Mouse (Mus musculus) ovary, adult 10 weeks (tissue): Measurements from ENCODE around the gene Umps. TPM values are rescaled to one million over a fixed set of nuclear protein-coding genes. Genes with fewer than 3 reads are reported as not detected.

Experiments used
- polyA plus RNA-seq: library from polyadenylated mRNA; stranded (reverse); fragments of 350-450 nt; fragmentation: Illumina TruSeq; extraction: RNeasy Lipid Tissue Mini Kit (QIAGEN cat#74804); gene quantifications from one replicate; pipeline ENCODE4 v1.2.3, GENCODE M21; 2014

Gene Umps
- 36.3 TPM for polyA plus RNA-seq

DNA sequence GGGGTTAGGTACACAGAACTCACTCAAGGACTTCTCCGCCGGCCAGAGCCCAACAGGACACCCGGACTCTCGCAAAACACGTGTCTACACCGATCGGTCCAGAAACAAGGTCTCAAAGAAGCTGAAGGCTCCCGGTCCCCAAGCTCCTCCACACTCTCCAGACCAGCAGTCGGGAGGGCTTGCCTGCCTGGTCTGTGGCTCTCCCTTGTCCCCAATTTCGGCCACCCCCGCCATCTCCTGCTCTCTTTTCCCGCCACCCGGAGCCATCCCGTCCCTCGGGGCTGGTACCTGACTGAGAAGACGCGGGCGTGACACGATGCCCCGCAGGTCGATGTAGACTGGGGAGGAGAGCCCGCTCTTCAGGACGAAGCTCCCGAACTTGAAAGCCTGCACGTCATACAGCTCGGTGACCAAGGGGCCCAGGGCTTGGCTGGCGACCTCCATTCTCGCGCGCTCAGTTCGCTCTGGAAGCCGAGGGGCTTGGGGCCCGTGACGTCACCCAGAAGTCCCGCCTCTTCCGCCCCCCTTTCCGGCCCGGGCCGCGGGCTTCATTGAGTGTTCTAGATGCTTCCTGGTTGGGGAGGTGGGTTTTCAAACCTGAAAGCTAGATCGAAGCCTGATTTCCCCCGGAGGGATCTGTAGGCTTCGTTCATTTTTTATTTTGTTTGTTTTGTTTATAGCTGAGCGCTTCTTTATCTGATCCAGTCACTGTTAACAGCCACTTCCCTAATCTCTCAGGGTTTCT lies at the start of gene Umps:
TSS of gene Umps (minus strand) at position 501 of the 745 bp plus-strand sequence.

Other genes starting within 250 kb of the Umps start
- not detected for gene Muc13, start 173.0 kb downstream of the Umps start, polyA plus RNA-seq
- gene Itgb5, start 137.4 kb downstream of the Umps start, polyA plus RNA-seq: 161 TPM